Mouse (Mus musculus) cerebellum, adult 2 months (tissue): Measurements from ENCODE around the gene Phf21a.
"Not testable (repeated sequence)": the region's sequence is repeated elsewhere in the genome, so short reads cannot be mapped to it uniquely, and the experiment has no call there.

Experiments used
- CTCF ChIP-seq: fragments of 200-500 bp; IDR thresholded peaks from 2 replicates; pipeline ENCODE4 v1.5.1; 2011; ENCODE audit warnings: low read depth, mild to moderate bottlenecking, control low read depth, low read length, moderate library complexity, borderline replicate concordance; ENCODE audit not compliant: insufficient read depth
- POLR2A ChIP-seq: fragments of 200-500 bp; IDR thresholded peaks from 2 replicates; pipeline ENCODE4 v1.6.1; 2011; ENCODE audit warnings: low read length, control low read depth, borderline replicate concordance; ENCODE audit not compliant: insufficient read depth

DNA sequence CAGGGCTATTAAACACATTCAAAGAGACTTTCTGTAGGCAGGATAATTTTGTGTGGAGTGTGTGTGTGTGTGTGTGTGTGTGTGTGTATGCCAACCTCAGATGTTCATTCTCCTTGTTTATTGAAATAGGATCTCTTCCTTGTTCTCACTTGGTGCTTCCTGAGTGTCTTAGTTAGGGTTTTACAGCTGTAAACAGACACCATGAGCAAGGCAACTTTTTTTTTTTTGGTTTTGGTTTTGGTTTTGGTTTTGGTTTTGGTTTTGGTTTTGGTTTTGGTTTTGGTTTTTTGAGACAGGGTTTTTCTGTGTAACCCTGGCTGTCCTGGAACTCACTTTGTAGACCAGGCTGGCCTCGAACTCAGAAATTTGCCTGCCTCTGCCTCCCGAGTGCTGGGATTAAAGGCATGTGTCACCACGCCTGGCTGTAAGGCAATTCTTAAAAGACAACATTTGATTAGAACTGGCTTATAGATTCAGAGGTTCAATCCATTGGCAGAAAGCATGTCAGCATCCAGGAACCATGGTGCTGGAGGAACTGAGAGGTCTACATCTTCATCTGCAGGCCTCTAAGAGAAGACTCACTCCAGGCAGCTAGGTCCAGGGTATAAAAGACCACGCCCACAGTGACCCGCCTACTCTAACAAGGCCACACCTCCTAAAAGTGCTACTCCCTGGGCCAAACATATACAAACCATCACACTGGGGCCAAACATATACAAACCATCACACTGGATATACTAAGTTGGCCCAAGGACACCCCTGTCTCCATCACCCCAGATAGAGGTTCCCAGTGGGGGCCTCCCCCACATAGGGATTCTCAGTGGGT lies 55.2 kb downstream of the Phf21a start:
- not testable (repeated sequence) for TF ChIP-seq CTCF, POLR2A
